Mouse (Mus musculus): ENCODE measurements at regions not wholly inside any gene's neighbourhood (a gene's known extent, or its start where the extent isn't known, plus 50 kb on each side); places are given as distances from the start of the nearest gene placed in this dataset.
"Not testable (repeated sequence)": the region's sequence is repeated elsewhere in the genome, so short reads cannot be mapped to it uniquely, and the experiment has no call there.

GRCm38 (mm10) chr8:8861331-8861940, 171.1 kb upstream of the Arglu1 start:
- Histone ChIP-seq H3K9me3 (replicated peaks; ENCODE audit: control insufficient read depth, low read length) (no peaks in the 10 kb centered on the region), H3K4me3 (replicated peaks; ENCODE audit: low read length) (no peak overlapping the region), H3K27ac (ENCODE audit: low read length) (no peak overlapping the region), H3K27me3 (ENCODE audit: control insufficient read depth, insufficient read depth, low read length) (no peaks in the 10 kb centered on the region), H3K36me3 (ENCODE audit: control insufficient read depth, insufficient read depth, low read length) (no peaks in the 10 kb centered on the region), H3K4me2 (ENCODE audit: low read depth, low read length) (no peak overlapping the region), H3K9ac (ENCODE audit: low read length) (no peak overlapping the region), H3K4me1 (ENCODE audit: control insufficient read depth, insufficient read depth, low read length) (no peaks in the 10 kb centered on the region)
- ATAC-seq (ENCODE audit: insufficient read depth, low FRiP score) = no peak
- WGBS = 69% methylated on average over 9 of the region's 9 CpGs

- Histone ChIP-seq H3K9ac (ENCODE audit: low read length) (no peak overlapping the region), H3K4me3 (replicated peaks; ENCODE audit: low read length) (no peak overlapping the region), H3K9me3 (replicated peaks; ENCODE audit: control insufficient read depth, low read length) (no peaks in the 10 kb centered on the region), H3K36me3 (ENCODE audit: control insufficient read depth, insufficient read depth, low read length) (no peaks in the 10 kb centered on the region), H3K27ac (ENCODE audit: low read length) (no peak overlapping the region), H3K4me2 (ENCODE audit: low read depth, low read length) (no peak overlapping the region), H3K27me3 (ENCODE audit: control insufficient read depth, insufficient read depth, low read length) (no peaks in the 10 kb centered on the region), H3K4me1 (ENCODE audit: control insufficient read depth, insufficient read depth, low read length) (no peaks in the 10 kb centered on the region)
- 44% methylated on average over 3 of the region's 3 CpGs for WGBS
- no peak for ATAC-seq (ENCODE audit: insufficient read depth, low FRiP score)
These were observed 168.3 kb upstream of the Arglu1 start for GRCm38 (mm10) chr8:8858636-8859035.

- Histone ChIP-seq H3K9ac (ENCODE audit: low read length) (no peak overlapping the region), H3K4me3 (replicated peaks; ENCODE audit: low read length) (no peak overlapping the region), H3K36me3 (ENCODE audit: control insufficient read depth, insufficient read depth, low read length) (no peaks in the 10 kb centered on the region), H3K27ac (ENCODE audit: low read length) (no peak overlapping the region), H3K27me3 (ENCODE audit: control insufficient read depth, insufficient read depth, low read length) (no peaks in the 10 kb centered on the region), H3K4me1 (ENCODE audit: control insufficient read depth, insufficient read depth, low read length) (no peaks in the 10 kb centered on the region), H3K4me2 (ENCODE audit: low read depth, low read length) (no peak overlapping the region), H3K9me3 (replicated peaks; ENCODE audit: control insufficient read depth, low read length) (no peaks in the 10 kb centered on the region)
- peak; percentile 58; the same call in 1 of the 2 replicates for ATAC-seq (ENCODE audit: insufficient read depth, low FRiP score)
- WGBS = 23% methylated on average over 7 of the region's 7 CpGs
These were observed 162.5 kb upstream of the Arglu1 start for GRCm38 (mm10) chr8:8852656-8853366.

- H3K4me3 ChIP-seq (replicated peaks; ENCODE audit: low read length) = no peak overlapping the region
- H3K4me1 ChIP-seq (ENCODE audit: control insufficient read depth, insufficient read depth, low read length) = no peaks in the 10 kb centered on the region
- H3K36me3 ChIP-seq (ENCODE audit: control insufficient read depth, insufficient read depth, low read length) = no peaks in the 10 kb centered on the region
- no peak overlapping the region for H3K4me2 ChIP-seq (ENCODE audit: low read depth, low read length)
- no peak for ATAC-seq (ENCODE audit: insufficient read depth, low FRiP score)
- H3K9ac ChIP-seq (ENCODE audit: low read length) = no peak overlapping the region
- no peak overlapping the region for H3K27ac ChIP-seq (ENCODE audit: low read length)
- no peaks in the 10 kb centered on the region for H3K9me3 ChIP-seq (replicated peaks; ENCODE audit: control insufficient read depth, low read length)
- no peaks in the 10 kb centered on the region for H3K27me3 ChIP-seq (ENCODE audit: control insufficient read depth, insufficient read depth, low read length)
- 29% methylated on average over 4 of the region's 4 CpGs for WGBS
These were observed 160.9 kb upstream of the Arglu1 start for GRCm38 (mm10) chr8:8851271-8851670.

GRCm38 (mm10) chr8:8850766-8851165, 160.4 kb upstream of the Arglu1 start:
- Histone ChIP-seq H3K4me2 (ENCODE audit: low read depth, low read length) (no peak overlapping the region), H3K4me3 (replicated peaks; ENCODE audit: low read length) (no peak overlapping the region), H3K27ac (ENCODE audit: low read length) (no peak overlapping the region), H3K4me1 (ENCODE audit: control insufficient read depth, insufficient read depth, low read length) (no peaks in the 10 kb centered on the region), H3K9ac (ENCODE audit: low read length) (no peak overlapping the region), H3K27me3 (ENCODE audit: control insufficient read depth, insufficient read depth, low read length) (no peaks in the 10 kb centered on the region), H3K9me3 (replicated peaks; ENCODE audit: control insufficient read depth, low read length) (no peaks in the 10 kb centered on the region), H3K36me3 (ENCODE audit: control insufficient read depth, insufficient read depth, low read length) (no peaks in the 10 kb centered on the region)
- no peak for ATAC-seq (ENCODE audit: insufficient read depth, low FRiP score)
- WGBS = 47% methylated on average over 8 of the region's 8 CpGs

- Histone ChIP-seq H3K36me3 (ENCODE audit: control insufficient read depth, insufficient read depth, low read length) (no peaks in the 10 kb centered on the region), H3K4me1 (ENCODE audit: control insufficient read depth, insufficient read depth, low read length) (no peaks in the 10 kb centered on the region), H3K4me3 (replicated peaks; ENCODE audit: low read length) (no peak overlapping the region), H3K9ac (ENCODE audit: low read length) (no peak overlapping the region), H3K4me2 (ENCODE audit: low read depth, low read length) (no peak overlapping the region), H3K27ac (ENCODE audit: low read length) (no peak overlapping the region), H3K27me3 (ENCODE audit: control insufficient read depth, insufficient read depth, low read length) (no peaks in the 10 kb centered on the region), H3K9me3 (replicated peaks; ENCODE audit: control insufficient read depth, low read length) (no peaks in the 10 kb centered on the region)
- WGBS = 75% methylated on average over 10 of the region's 10 CpGs
- ATAC-seq (ENCODE audit: insufficient read depth, low FRiP score) = no peak
These were observed 157.3 kb upstream of the Arglu1 start for GRCm38 (mm10) chr8:8847579-8847978.

GRCm38 (mm10) chr8:8842326-8842725, 152.0 kb upstream of the Arglu1 start:
- no peak overlapping the region for H3K4me2 ChIP-seq (ENCODE audit: low read depth, low read length)
- ATAC-seq (ENCODE audit: insufficient read depth, low FRiP score) = no peak
- no peaks in the 10 kb centered on the region for H3K4me1 ChIP-seq (ENCODE audit: control insufficient read depth, insufficient read depth, low read length)
- H3K36me3 ChIP-seq (ENCODE audit: control insufficient read depth, insufficient read depth, low read length) = no peaks in the 10 kb centered on the region
- no peaks in the 10 kb centered on the region for H3K27me3 ChIP-seq (ENCODE audit: control insufficient read depth, insufficient read depth, low read length)
- H3K9me3 ChIP-seq (replicated peaks; ENCODE audit: control insufficient read depth, low read length) = no peaks in the 10 kb centered on the region
- H3K27ac ChIP-seq (ENCODE audit: low read length) = no peak overlapping the region
- 66% methylated on average over 2 of the region's 2 CpGs for WGBS
- no peak overlapping the region for H3K4me3 ChIP-seq (replicated peaks; ENCODE audit: low read length)
- H3K9ac ChIP-seq (ENCODE audit: low read length) = no peak overlapping the region

GRCm38 (mm10) chr8:8836166-8836565, 145.8 kb upstream of the Arglu1 start:
- H3K27me3 ChIP-seq (ENCODE audit: control insufficient read depth, insufficient read depth, low read length); H3K9me3 ChIP-seq (replicated peaks; ENCODE audit: control insufficient read depth, low read length); H3K4me2 ChIP-seq (ENCODE audit: low read depth, low read length); H3K27ac ChIP-seq (ENCODE audit: low read length); H3K36me3 ChIP-seq (ENCODE audit: control insufficient read depth, insufficient read depth, low read length); ATAC-seq (ENCODE audit: insufficient read depth, low FRiP score); H3K4me3 ChIP-seq (replicated peaks; ENCODE audit: low read length); H3K9ac ChIP-seq (ENCODE audit: low read length); H3K4me1 ChIP-seq (ENCODE audit: control insufficient read depth, insufficient read depth, low read length): not testable (repeated sequence)
- WGBS = 83% methylated on average over 11 of the region's 11 CpGs

GRCm38 (mm10) chr8:8831306-8831705, 141.0 kb upstream of the Arglu1 start:
- Histone ChIP-seq H3K27ac (ENCODE audit: low read length) (no peak overlapping the region), H3K9me3 (replicated peaks; ENCODE audit: control insufficient read depth, low read length) (no peaks in the 10 kb centered on the region), H3K4me1 (ENCODE audit: control insufficient read depth, insufficient read depth, low read length) (peaks cover 20% of the 10 kb centered on the region), H3K4me3 (replicated peaks; ENCODE audit: low read length) (no peak overlapping the region), H3K27me3 (ENCODE audit: control insufficient read depth, insufficient read depth, low read length) (no peaks in the 10 kb centered on the region), H3K36me3 (ENCODE audit: control insufficient read depth, insufficient read depth, low read length) (no peaks in the 10 kb centered on the region), H3K4me2 (ENCODE audit: low read depth, low read length) (no peak overlapping the region), H3K9ac (ENCODE audit: low read length) (no peak overlapping the region)
- WGBS = 79% methylated on average over 6 of the region's 6 CpGs
- ATAC-seq (ENCODE audit: insufficient read depth, low FRiP score) = no peak

All from stomach, embryonic 16.5 days (tissue).